Mouse (Mus musculus) spleen, postnatal 36 days (tissue): ENCODE results near the gene Hscb.
A peak's percentile ranks its signal among the peaks of the same experiment; 100 is the strongest.

Source experiments
- DNase-seq, 2 experiments: peaks; one replicate each; pipeline ENCODE4 v3.0.0; 2022; ENCODE audit warnings: low spot score in 2 of 2, mixed read lengths in 1 of 2

The Hscb gene

GRCm38 (mm10) chr5:110831036-110831720, 8.4 kb downstream of the Hscb start:
- DNase-seq, result no peak

- DNase-seq, result no peak
Measured at GRCm38 (mm10) chr5:110827576-110827975, 12.0 kb downstream of the Hscb start.

- no peak for DNase-seq
Measured at GRCm38 (mm10) chr5:110826781-110827495, 12.6 kb downstream of the Hscb start.

- no peak for DNase-seq
Measured at GRCm38 (mm10) chr5:110824421-110824820, 15.2 kb downstream of the Hscb start.

- peak; percentile 100 for DNase-seq
Measured at GRCm38 (mm10) chr5:110809667-110810325, 29.8 kb downstream of the Hscb start, which contains the start of gene Ulk1. Gene Ulk1 (minus strand): TSS chr5:110810097.

- no peak for DNase-seq
Measured at GRCm38 (mm10) chr5:110808821-110809666, 30.5 kb downstream of the Hscb start.

GRCm38 (mm10) chr5:110808061-110808631, 31.4 kb downstream of the Hscb start:
- DNase-seq, result peak; percentile 72 to 81

GRCm38 (mm10) chr5:110807453-110807852, 32.1 kb downstream of the Hscb start:
- no peak for DNase-seq

GRCm38 (mm10) chr5:110806676-110807075, 32.9 kb downstream of the Hscb start:
- DNase-seq, result no peak

GRCm38 (mm10) chr5:110806154-110806553, 33.4 kb downstream of the Hscb start:
- DNase-seq, result no peak

- DNase-seq, result no peak
Measured at GRCm38 (mm10) chr5:110804012-110804743, 35.4 kb downstream of the Hscb start.

- DNase-seq, result no peak
Measured at GRCm38 (mm10) chr5:110802809-110803208, 36.8 kb downstream of the Hscb start.

GRCm38 (mm10) chr5:110802186-110802585, 37.4 kb downstream of the Hscb start:
- DNase-seq, result no peak

GRCm38 (mm10) chr5:110801036-110801624, 38.4 kb downstream of the Hscb start:
- no peak for DNase-seq

- DNase-seq, result peak; percentile 27 to 33
Measured at GRCm38 (mm10) chr5:110797696-110798095, 41.9 kb downstream of the Hscb start.

- DNase-seq, result no peak
Measured at GRCm38 (mm10) chr5:110794363-110794762, 45.2 kb downstream of the Hscb start.

- DNase-seq, result peak; percentile 35 to 47
Measured at GRCm38 (mm10) chr5:110788684-110789083, 50.9 kb downstream of the Hscb start.

- no peak for DNase-seq
Measured at GRCm38 (mm10) chr5:110786081-110786835, 53.3 kb downstream of the Hscb start.

- DNase-seq, result no peak
Measured at GRCm38 (mm10) chr5:110783150-110783549, 56.4 kb downstream of the Hscb start.
